Mouse (Mus musculus) small intestine, adult 2 months (tissue): ENCODE measurements at regions not wholly inside any gene's neighbourhood (a gene's known extent, or its start where the extent isn't known, plus 50 kb on each side); places are given as distances from the start of the nearest gene placed in this dataset.

Experiments
- H3K27ac ChIP-seq: fragments of 200-500 bp; 2 replicates; pipeline ENCODE4 v1.5.1; 2012; ENCODE audit warnings: low read depth, low read length, control low read depth, inconsistent platforms; ENCODE audit not compliant: insufficient read depth
- H3K27me3 ChIP-seq: fragments of 200-500 bp; 2 replicates; pipeline ENCODE4 v1.6.1; 2012; ENCODE audit warnings: mild to moderate bottlenecking, moderate library complexity, low read length, inconsistent platforms; ENCODE audit not compliant: control insufficient read depth, insufficient read depth
- H3K36me3 ChIP-seq: fragments of 200-500 bp; 2 replicates; pipeline ENCODE4 v1.6.1; 2012; ENCODE audit warnings: mild to moderate bottlenecking, low read length, control low read depth, inconsistent platforms; ENCODE audit not compliant: control insufficient read depth, insufficient read depth
- H3K4me1 ChIP-seq: fragments of 200-500 bp; 2 replicates; pipeline ENCODE4 v1.6.1; 2012; ENCODE audit warnings: low read length, inconsistent platforms, mixed read lengths; ENCODE audit not compliant: control insufficient read depth, insufficient read depth, insufficient read length
- H3K4me3 ChIP-seq: fragments of 200-500 bp; 2 replicates; pipeline ENCODE4 v1.5.1; 2012; ENCODE audit warnings: low read depth, mild to moderate bottlenecking, control low read depth, inconsistent platforms, low read length, moderate library complexity
- CTCF ChIP-seq: fragments of 200-500 bp; IDR thresholded peaks from 2 replicates; pipeline ENCODE4 v1.5.1; 2012; ENCODE audit warnings: low read depth, mild to moderate bottlenecking, control low read depth, inconsistent platforms, low read length, moderate library complexity, mixed read lengths; ENCODE audit not compliant: insufficient replicate concordance, insufficient read length; ENCODE audit errors: extremely low read depth
- POLR2A ChIP-seq: fragments of 200-500 bp; IDR thresholded peaks from 2 replicates; pipeline ENCODE4 v1.6.1; 2012; ENCODE audit warnings: low read depth, mild to moderate bottlenecking, control low read depth, inconsistent platforms, low read length, moderate library complexity
- WGBS: fragments of 180-500 bp; shearing (Covaris S2); methylation state at CpG from one replicate; pipeline ENCODE4 v1.1.7; 2018; 5-methylcytosine and 5-hydroxymethylcytosine counted together

DNA sequence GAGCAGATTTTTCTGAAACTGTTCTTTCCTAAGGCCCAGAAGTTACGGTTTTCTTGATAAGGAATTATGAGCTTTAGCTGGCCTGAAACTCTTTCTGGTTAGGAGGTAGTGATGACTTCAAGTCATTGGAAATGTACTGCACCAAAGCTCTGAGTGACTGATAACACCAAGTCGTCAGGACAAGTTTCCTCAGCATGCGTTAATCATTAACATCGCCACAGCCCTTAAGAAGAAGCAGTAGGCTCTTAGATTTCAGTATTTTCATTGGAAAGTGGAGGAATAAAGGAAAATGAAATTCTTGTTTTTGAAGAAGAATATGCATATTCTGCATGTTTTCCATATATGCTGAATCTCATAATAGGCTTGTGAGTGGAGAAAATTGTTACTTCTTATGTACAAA, 390.3 kb upstream of the Gm11114 start:
- Histone ChIP-seq H3K36me3 (no peaks in the 10 kb centered on the region), H3K4me1 (no peaks in the 10 kb centered on the region), H3K4me3 (no peak overlapping the region), H3K27me3 (no peaks in the 10 kb centered on the region), H3K27ac (no peak overlapping the region)
- 27% methylated on average over 4 of the region's 4 CpGs for WGBS
- TF ChIP-seq CTCF (no peak), POLR2A (no peak)

DNA sequence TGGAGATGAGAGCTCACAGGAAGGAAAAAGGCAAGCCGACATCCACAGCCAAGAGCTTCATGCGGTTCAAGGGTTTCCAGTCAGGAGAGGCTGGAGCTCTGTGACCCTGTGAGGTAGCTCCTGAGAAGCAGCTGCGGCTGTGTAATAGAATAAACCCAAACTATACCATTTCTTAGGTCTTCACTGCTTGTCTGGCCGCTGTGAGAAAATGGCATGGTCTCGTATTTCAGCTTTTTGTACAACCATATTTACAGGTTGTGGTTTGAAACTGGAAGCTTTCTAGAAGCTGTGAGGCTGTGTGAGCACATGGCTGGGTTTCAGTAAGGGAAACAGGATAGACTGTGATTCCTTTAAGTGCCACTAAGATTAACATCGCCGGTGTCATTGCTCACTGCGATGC, 388.6 kb upstream of the Gm11114 start:
- TF ChIP-seq CTCF (no peak), POLR2A (no peak)
- 87% methylated on average over 8 of the region's 8 CpGs for WGBS
- no peak overlapping the region for H3K4me3 ChIP-seq
- no peaks in the 10 kb centered on the region for H3K36me3 ChIP-seq
- H3K27ac ChIP-seq, result no peak overlapping the region
- no peaks in the 10 kb centered on the region for H3K4me1 ChIP-seq
- H3K27me3 ChIP-seq, result no peaks in the 10 kb centered on the region

- H3K27me3 ChIP-seq, result no peaks in the 10 kb centered on the region
- WGBS, result 81% methylated on average over 2 of the region's 2 CpGs
- no peaks in the 10 kb centered on the region for H3K4me1 ChIP-seq
- TF ChIP-seq POLR2A (no peak), CTCF (no peak)
- H3K4me3 ChIP-seq, result no peak overlapping the region
- H3K27ac ChIP-seq, result no peak overlapping the region
- no peaks in the 10 kb centered on the region for H3K36me3 ChIP-seq
Observed at GRCm38 (mm10) chr9:84936291-84937055, 376.1 kb upstream of the Gm11114 start.

GRCm38 (mm10) chr9:84966558-84967154, 345.9 kb upstream of the Gm11114 start:
- no peak for TF ChIP-seq CTCF
- TF ChIP-seq POLR2A, result no peak
- Histone ChIP-seq H3K36me3 (no peaks in the 10 kb centered on the region), H3K4me1 (no peaks in the 10 kb centered on the region), H3K4me3 (no peak overlapping the region), H3K27me3 (no peaks in the 10 kb centered on the region), H3K27ac (no peak overlapping the region)
- 89% methylated on average over 11 of the region's 11 CpGs for WGBS

DNA sequence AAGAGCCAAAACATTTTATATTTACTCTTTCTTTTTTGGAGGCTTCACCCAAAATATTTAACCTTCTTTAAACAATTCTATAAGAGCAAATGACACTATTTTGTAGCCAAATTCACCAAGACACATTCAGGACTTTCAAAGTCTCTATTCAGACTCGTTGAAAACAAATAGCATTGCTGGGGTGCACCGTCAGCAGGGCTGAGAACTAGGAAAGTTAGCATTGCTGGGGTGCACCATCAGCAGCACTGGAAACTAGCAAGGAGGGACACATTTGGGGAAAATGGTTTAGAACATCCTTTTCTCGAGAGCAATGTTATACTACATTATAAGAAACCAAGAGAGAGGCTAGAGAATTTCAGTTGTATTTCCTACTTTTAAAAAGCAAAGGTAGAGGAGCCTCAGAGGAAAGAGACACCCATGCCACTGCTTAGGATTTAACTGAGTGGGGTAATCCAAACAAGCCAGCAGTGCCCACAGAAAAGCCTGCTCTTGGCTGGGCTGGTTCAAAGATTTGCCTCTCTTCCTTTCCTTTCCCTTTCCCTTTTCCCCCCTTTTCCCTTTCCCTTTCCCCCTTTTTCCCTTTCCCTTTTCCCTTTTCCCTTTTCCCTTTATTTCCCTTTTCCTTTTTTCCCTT, 342.5 kb upstream of the Gm11114 start:
- no peak overlapping the region for H3K27ac ChIP-seq
- no peaks in the 10 kb centered on the region for H3K27me3 ChIP-seq
- no peak overlapping the region for H3K4me3 ChIP-seq
- no peaks in the 10 kb centered on the region for H3K36me3 ChIP-seq
- TF ChIP-seq CTCF, result no peak
- TF ChIP-seq POLR2A, result no peak
- 80% methylated on average over 3 of the region's 3 CpGs for WGBS
- H3K4me1 ChIP-seq, result no peaks in the 10 kb centered on the region

DNA sequence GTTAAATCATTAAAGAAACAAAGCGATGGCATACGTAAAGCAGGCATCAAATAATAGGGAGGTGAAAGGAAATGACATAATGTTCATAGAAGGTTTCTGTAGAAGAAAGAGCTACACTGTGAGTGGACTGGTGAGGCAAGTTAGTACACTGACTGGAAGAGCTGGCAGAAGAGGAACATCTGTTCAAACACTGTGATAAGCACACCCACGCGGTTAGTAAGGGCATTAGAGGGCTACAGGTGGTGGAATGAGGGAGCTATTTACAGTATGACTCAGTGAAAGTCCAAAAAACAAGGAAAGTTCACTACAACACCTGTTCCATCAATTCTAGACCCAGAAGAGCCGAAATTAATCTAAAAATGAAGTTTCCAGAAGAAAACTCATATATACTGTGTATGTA, 335.1 kb upstream of the Gm11114 start:
- TF ChIP-seq POLR2A (no peak), CTCF (no peak)
- Histone ChIP-seq H3K27ac (no peak overlapping the region), H3K4me3 (no peak overlapping the region), H3K4me1 (no peaks in the 10 kb centered on the region), H3K27me3 (no peaks in the 10 kb centered on the region), H3K36me3 (no peaks in the 10 kb centered on the region)
- 48% methylated on average over 5 of the region's 5 CpGs for WGBS

DNA sequence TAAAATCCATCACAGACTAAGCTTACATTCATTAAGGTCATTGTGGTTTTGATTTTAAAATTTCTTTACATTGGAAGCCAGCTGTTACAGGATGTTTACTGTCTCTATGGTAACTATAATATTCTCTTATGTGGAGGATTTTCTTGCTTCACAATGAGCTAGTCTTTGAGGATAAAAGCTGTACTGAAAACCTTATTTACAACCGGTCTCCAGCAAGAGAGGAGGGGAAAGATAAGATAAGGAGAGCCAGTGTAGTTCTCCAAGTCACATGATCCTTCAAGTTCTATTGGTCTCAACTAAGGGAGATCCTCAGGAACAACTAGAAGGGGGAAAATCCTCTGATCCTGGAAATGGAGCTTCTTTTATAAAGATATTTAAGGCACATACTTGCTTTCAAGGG, 309.2 kb upstream of the Gm11114 start:
- Histone ChIP-seq H3K4me3 (no peak overlapping the region), H3K36me3 (no peaks in the 10 kb centered on the region), H3K4me1 (no peaks in the 10 kb centered on the region), H3K27me3 (no peaks in the 10 kb centered on the region), H3K27ac (no peak overlapping the region)
- TF ChIP-seq CTCF, result no peak
- TF ChIP-seq POLR2A, result no peak
- WGBS, result 12% methylated on average over 1 of the region's 1 CpGs

GRCm38 (mm10) chr9:85011361-85011760, 301.2 kb upstream of the Gm11114 start:
- Histone ChIP-seq H3K4me1 (no peaks in the 10 kb centered on the region), H3K4me3 (no peak overlapping the region), H3K27me3 (no peaks in the 10 kb centered on the region), H3K36me3 (no peaks in the 10 kb centered on the region), H3K27ac (no peak overlapping the region)
- TF ChIP-seq POLR2A (no peak), CTCF (no peak)
- WGBS, result 23% methylated on average over 1 of the region's 1 CpGs
